Mouse (Mus musculus): ENCODE results near the gene Il20rb. TPM values are rescaled to one million over a fixed set of nuclear protein-coding genes. Genes with fewer than 3 reads are reported as not detected.

Gene Il20rb
- polyA plus RNA-seq, 1 experiment from 2014 or later, result 0.29 TPM

DNA sequence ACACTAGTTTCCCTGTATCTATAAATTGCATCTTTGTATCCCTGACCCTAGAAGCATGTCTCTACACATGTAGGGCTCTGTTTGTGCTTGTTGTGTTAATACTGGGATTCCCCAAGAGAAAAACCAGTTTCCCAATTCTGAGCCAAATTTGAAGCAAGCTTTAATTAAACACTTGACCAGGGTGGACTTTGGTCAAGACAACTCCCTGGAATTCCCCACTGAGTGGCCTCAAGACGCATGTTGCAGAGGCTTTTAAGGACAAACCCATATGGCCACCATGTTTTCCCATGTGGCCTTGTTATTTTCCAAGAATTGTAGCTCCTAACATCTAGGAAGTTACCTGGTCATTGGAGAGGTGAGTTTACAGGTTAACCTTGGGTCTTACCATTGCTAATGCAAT lies 12.5 kb downstream of the Il20rb start:
- WGBS, result 93% methylated on average over 1 of the region's 1 CpGs
- Histone ChIP-seq H3K27ac (no peak overlapping the region), H3K9me3 (ENCODE audit: control insufficient read depth, low read length) (peaks cover 14% of the 10 kb centered on the region; the same call in 1 of the 2 replicates), H3K4me1 (replicated peaks; ENCODE audit: control insufficient read depth, insufficient read depth, low read length) (0 out of 2 replicates have a peak, but pooled peaks cover 3% of the 10 kb centered on the region), H3K9ac (no peak overlapping the region), H3K36me3 (replicated peaks; ENCODE audit: control insufficient read depth, insufficient read depth) (no peaks in the 10 kb centered on the region), H3K4me3 (replicated peaks; ENCODE audit: low read length) (no peak overlapping the region), H3K4me2 (replicated peaks) (no peak overlapping the region), H3K27me3 (ENCODE audit: control insufficient read depth, insufficient read depth, low read length) (no peaks in the 10 kb centered on the region)
- DNase-seq (ENCODE audit: low spot score) (no peak), ATAC-seq (ENCODE audit: low FRiP score) (no peak)

DNA sequence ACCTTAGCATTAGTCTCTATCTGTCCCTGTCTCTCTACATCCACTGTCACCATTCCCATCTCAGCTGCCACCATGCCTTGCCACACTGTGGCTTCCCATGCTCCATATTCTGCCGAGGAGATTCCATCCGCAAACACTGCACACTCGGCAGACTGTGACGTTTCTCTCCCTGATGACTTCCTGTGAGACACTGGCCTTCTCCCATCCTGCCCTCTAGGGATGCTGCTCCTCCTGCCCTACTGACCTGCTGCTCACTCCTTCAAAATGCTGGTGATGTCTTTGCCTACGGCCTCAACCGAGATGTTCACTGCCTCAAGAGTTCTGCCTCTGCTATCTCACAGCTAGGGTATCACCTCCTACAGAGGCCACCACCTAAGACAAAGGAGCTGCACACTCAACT lies 13.2 kb downstream of the Il20rb start:
- Histone ChIP-seq H3K9ac (no peak overlapping the region), H3K4me3 (replicated peaks; ENCODE audit: low read length) (no peak overlapping the region), H3K9me3 (ENCODE audit: control insufficient read depth, low read length) (peaks cover 14% of the 10 kb centered on the region; the same call in 1 of the 2 replicates), H3K27me3 (ENCODE audit: control insufficient read depth, insufficient read depth, low read length) (no peaks in the 10 kb centered on the region), H3K27ac (no peak overlapping the region), H3K4me1 (replicated peaks; ENCODE audit: control insufficient read depth, insufficient read depth, low read length) (0 out of 2 replicates have a peak, but pooled peaks cover 3% of the 10 kb centered on the region), H3K4me2 (replicated peaks) (no peak overlapping the region), H3K36me3 (replicated peaks; ENCODE audit: control insufficient read depth, insufficient read depth) (no peaks in the 10 kb centered on the region)
- 86% methylated on average over 6 of the region's 6 CpGs for WGBS
- ATAC-seq (ENCODE audit: low FRiP score) (no peak), DNase-seq (ENCODE audit: low spot score) (no peak)

DNA sequence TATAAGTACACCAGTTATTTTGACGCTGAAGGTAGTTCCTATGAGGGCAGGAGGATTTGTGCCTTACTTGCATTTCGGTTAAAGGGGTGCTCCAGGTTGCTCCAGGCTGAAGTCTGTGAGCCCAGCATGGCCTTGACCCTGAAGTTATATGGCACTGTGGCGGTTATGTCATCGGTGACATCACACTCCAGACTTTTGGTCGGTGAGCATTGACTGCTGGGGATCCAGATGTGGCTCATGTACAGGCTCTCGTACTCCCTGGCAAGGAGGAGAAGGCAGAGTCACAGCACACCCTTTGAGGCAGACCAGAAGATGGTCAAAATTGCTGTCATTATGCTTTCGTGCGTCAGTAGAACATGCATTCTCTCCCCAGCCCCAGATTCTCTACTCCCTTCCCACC lies 13.7 kb downstream of the Il20rb start:
- Histone ChIP-seq H3K36me3 (replicated peaks; ENCODE audit: control insufficient read depth, insufficient read depth) (no peaks in the 10 kb centered on the region), H3K4me1 (replicated peaks; ENCODE audit: control insufficient read depth, insufficient read depth, low read length) (0 out of 2 replicates have a peak, but pooled peaks cover 3% of the 10 kb centered on the region), H3K27ac (no peak overlapping the region), H3K9me3 (ENCODE audit: control insufficient read depth, low read length) (peaks cover 14% of the 10 kb centered on the region; the same call in 1 of the 2 replicates), H3K4me3 (replicated peaks; ENCODE audit: low read length) (no peak overlapping the region), H3K27me3 (ENCODE audit: control insufficient read depth, insufficient read depth, low read length) (no peaks in the 10 kb centered on the region), H3K4me2 (replicated peaks) (no peak overlapping the region), H3K9ac (no peak overlapping the region)
- 96% methylated on average over 8 of the region's 8 CpGs for WGBS
- DNase-seq (ENCODE audit: low spot score) (no peak), ATAC-seq (ENCODE audit: low FRiP score) (no peak)

DNA sequence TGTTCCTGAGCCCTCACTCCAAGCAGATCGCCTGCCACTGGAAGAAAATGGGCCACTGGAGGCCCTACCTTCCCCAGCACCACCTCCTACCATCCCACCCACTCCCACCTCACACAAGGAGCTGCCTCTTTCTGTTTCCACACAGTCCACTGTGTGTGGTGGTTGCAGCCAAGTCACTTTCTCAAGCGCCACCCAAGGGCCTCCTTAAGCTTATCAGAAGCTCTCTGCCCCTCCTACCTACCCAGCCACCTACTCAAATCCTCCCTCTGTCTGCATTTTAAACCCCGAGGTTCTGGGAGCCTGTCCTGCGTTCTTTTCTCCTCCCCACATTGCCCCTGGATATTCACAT lies 15.0 kb downstream of the Il20rb start:
- WGBS, result 85% methylated on average over 4 of the region's 4 CpGs
- no peak overlapping the region for H3K4me2 ChIP-seq (replicated peaks)
- no peak for ATAC-seq (ENCODE audit: low FRiP score)

DNA sequence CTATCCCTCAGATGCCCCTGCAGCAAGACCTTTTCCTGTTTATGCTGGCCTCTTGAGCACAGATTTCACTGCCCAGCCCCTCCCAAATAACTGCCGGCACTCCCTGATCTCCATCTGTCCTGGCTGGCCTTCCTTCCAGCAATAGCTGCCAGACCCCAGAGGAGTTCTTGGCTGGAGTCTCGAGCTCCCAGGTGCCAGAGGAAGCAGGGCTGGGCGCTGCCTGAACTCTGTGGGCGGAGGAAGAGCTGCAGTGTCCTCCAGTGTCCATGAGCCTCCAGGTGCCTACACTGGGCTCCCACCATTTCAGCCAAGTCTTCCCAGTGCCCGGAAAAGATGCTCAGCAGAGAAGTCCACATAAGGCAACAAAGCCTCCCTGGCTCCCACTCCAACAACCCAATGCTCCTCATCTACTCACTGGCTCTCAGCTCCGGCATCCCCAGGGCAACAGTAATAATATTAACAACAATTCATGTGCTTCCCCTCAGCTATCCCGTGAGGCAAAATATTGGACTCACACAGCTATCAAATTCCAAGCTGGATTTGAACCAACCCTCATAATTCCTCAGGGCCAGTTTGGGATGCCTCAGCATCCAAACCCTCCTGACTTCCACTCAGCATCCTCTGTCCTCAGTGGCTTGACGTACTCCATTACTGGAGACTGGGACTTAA lies 15.5 kb downstream of the Il20rb start:
- Histone ChIP-seq H3K27ac (no peak overlapping the region), H3K36me3 (replicated peaks; ENCODE audit: control insufficient read depth, insufficient read depth) (no peaks in the 10 kb centered on the region), H3K4me2 (replicated peaks) (no peak overlapping the region), H3K4me3 (replicated peaks; ENCODE audit: low read length) (no peak overlapping the region), H3K9me3 (ENCODE audit: control insufficient read depth, low read length) (no peaks in the 10 kb centered on the region), H3K4me1 (replicated peaks; ENCODE audit: control insufficient read depth, insufficient read depth, low read length) (0 out of 2 replicates have a peak, but pooled peaks cover 3% of the 10 kb centered on the region), H3K9ac (no peak overlapping the region), H3K27me3 (ENCODE audit: control insufficient read depth, insufficient read depth, low read length) (no peaks in the 10 kb centered on the region)
- 63% methylated on average over 8 of the region's 8 CpGs for WGBS
- ATAC-seq (ENCODE audit: low FRiP score) (no peak), DNase-seq (ENCODE audit: low spot score) (peak; percentile 28)

More for the DNA sequence above, 15.0 kb downstream of the Il20rb start:
- H3K9me3 ChIP-seq (ENCODE audit: control insufficient read depth, low read length), result 0 out of 2 replicates have a peak, but pooled peaks cover 3% of the 10 kb centered on the region
- H3K36me3 ChIP-seq (replicated peaks; ENCODE audit: control insufficient read depth, insufficient read depth), result no peaks in the 10 kb centered on the region
- H3K27ac ChIP-seq, result no peak overlapping the region
- H3K4me1 ChIP-seq (replicated peaks; ENCODE audit: control insufficient read depth, insufficient read depth, low read length), result 0 out of 2 replicates have a peak, but pooled peaks cover 3% of the 10 kb centered on the region
- H3K4me3 ChIP-seq (replicated peaks; ENCODE audit: low read length), result no peak overlapping the region
- no peak for DNase-seq (ENCODE audit: low spot score)
- H3K27me3 ChIP-seq (ENCODE audit: control insufficient read depth, insufficient read depth, low read length), result no peaks in the 10 kb centered on the region
- H3K9ac ChIP-seq, result no peak overlapping the region

DNA sequence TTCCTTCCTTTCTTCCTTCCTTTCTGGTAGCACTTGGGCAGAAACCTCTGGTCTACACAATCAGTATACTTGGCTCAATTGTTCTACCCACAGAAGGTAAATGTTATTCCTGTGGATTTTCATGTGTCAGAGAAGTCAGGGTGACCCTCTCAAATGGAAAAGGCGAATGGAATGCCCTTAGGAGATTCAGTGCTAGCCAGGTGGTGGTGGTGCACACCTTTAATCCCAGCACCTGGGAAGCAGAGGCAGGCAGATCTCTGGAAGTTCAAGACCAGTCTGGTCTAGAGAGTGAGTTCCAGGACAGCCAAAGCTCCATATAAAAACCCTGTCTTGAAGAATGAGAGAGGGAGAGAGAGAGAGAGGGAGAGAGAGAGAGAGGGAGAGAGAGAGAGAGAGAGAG lies 16.4 kb downstream of the Il20rb start:
- WGBS, result 73% methylated on average over 1 of the region's 1 CpGs
- no peak for ATAC-seq (ENCODE audit: low FRiP score)

DNA sequence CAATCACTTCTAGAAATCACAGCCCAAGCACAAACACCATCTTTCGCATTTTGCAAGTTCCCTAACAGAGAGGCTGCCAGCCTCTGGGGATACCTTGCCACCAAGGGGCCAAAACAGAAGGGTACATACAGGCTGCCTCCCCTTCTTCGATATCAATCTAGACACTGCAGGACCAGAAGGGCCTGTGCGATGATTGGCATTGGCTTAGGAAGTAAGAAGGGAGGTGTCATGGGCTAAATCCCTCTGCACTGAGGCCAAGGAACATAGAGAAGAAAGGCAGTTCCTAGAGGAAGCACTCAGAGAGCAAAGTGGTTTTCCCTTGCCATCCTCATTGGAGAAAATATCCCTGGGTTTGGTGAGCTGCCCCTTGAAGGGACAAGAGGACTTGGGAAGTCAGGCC lies 16.9 kb downstream of the Il20rb start:
- 0 out of 2 replicates have a peak, but pooled peaks cover 3% of the 10 kb centered on the region for H3K4me1 ChIP-seq (replicated peaks; ENCODE audit: control insufficient read depth, insufficient read depth, low read length)
- H3K4me3 ChIP-seq (replicated peaks; ENCODE audit: low read length), result no peak overlapping the region
- DNase-seq (ENCODE audit: low spot score) (no peak), ATAC-seq (ENCODE audit: low FRiP score) (no peak)
- no peak overlapping the region for H3K4me2 ChIP-seq (replicated peaks)
- no peaks in the 10 kb centered on the region for H3K27me3 ChIP-seq (ENCODE audit: control insufficient read depth, insufficient read depth, low read length)
- 91% methylated on average over 3 of the region's 3 CpGs for WGBS
- H3K36me3 ChIP-seq (replicated peaks; ENCODE audit: control insufficient read depth, insufficient read depth), result no peaks in the 10 kb centered on the region
- H3K27ac ChIP-seq, result no peak overlapping the region
- no peak overlapping the region for H3K9ac ChIP-seq
- no peaks in the 10 kb centered on the region for H3K9me3 ChIP-seq (ENCODE audit: control insufficient read depth, low read length)

More for the DNA sequence above, 16.4 kb downstream of the Il20rb start:
- Histone ChIP-seq H3K4me3 (replicated peaks; ENCODE audit: low read length) (no peak overlapping the region), H3K9me3 (ENCODE audit: control insufficient read depth, low read length) (no peaks in the 10 kb centered on the region), H3K27me3 (ENCODE audit: control insufficient read depth, insufficient read depth, low read length) (no peaks in the 10 kb centered on the region), H3K36me3 (replicated peaks; ENCODE audit: control insufficient read depth, insufficient read depth) (no peaks in the 10 kb centered on the region), H3K27ac (no peak overlapping the region), H3K4me1 (replicated peaks; ENCODE audit: control insufficient read depth, insufficient read depth, low read length) (0 out of 2 replicates have a peak, but pooled peaks cover 3% of the 10 kb centered on the region), H3K4me2 (replicated peaks) (no peak overlapping the region), H3K9ac (no peak overlapping the region)
- no peak for DNase-seq (ENCODE audit: low spot score)

DNA sequence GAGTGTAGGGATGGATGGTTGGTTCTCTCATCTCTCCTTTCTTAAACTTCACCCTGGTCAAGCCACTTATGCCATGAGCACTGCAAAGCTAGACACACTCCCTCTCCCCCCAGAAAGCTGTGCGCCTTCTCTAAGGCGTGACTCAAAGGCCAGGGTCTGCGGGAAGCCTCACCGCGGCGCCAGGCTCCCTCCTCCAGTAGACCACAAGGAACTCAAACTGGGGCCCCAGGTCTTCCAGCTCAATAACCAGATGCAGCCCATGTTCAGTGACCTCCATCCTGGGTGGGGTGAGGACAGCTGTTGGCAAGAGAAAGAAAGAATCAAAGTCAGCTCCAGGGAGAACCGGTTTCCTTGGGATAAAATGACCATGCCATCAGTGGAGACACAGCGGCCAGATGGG lies 18.4 kb downstream of the Il20rb start:
- ATAC-seq (ENCODE audit: low FRiP score) (no peak), DNase-seq (ENCODE audit: low spot score) (no peak)
- Histone ChIP-seq H3K36me3 (replicated peaks; ENCODE audit: control insufficient read depth, insufficient read depth) (no peaks in the 10 kb centered on the region), H3K27ac (no peak overlapping the region), H3K9me3 (ENCODE audit: control insufficient read depth, low read length) (no peaks in the 10 kb centered on the region), H3K9ac (no peak overlapping the region), H3K4me1 (replicated peaks; ENCODE audit: control insufficient read depth, insufficient read depth, low read length) (0 out of 2 replicates have a peak, but pooled peaks cover 3% of the 10 kb centered on the region), H3K27me3 (ENCODE audit: control insufficient read depth, insufficient read depth, low read length) (no peaks in the 10 kb centered on the region), H3K4me3 (replicated peaks; ENCODE audit: low read length) (no peak overlapping the region), H3K4me2 (replicated peaks) (no peak overlapping the region)
- WGBS, result 95% methylated on average over 8 of the region's 8 CpGs

DNA sequence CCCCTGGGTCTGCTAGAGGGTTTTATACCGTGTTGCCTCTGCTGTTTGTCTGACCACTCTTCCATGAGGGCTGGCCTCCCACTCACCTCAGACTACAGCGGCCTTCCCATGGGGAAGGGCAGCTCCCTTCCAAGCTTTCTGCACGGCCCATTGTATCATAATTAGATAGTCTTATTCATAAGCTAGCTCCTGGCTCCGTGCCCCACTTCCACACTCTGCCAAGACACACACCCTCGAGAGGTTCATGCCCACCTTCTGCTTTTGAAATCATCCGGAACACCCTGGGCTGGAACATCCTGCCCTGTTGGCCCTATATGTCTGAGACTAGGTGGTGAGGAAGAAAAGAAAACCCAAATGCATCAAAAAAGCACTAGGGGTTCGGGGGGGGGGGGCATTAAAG lies 18.9 kb downstream of the Il20rb start:
- DNase-seq (ENCODE audit: low spot score) (no peak), ATAC-seq (ENCODE audit: low FRiP score) (no peak)
- H3K9ac ChIP-seq, result no peak overlapping the region
- H3K27ac ChIP-seq, result no peak overlapping the region
- H3K9me3 ChIP-seq (ENCODE audit: control insufficient read depth, low read length), result no peaks in the 10 kb centered on the region
- WGBS, result 59% methylated on average over 7 of the region's 7 CpGs
- no peak overlapping the region for H3K4me3 ChIP-seq (replicated peaks; ENCODE audit: low read length)
- H3K27me3 ChIP-seq (ENCODE audit: control insufficient read depth, insufficient read depth, low read length), result no peaks in the 10 kb centered on the region
- no peaks in the 10 kb centered on the region for H3K36me3 ChIP-seq (replicated peaks; ENCODE audit: control insufficient read depth, insufficient read depth)
- 0 out of 2 replicates have a peak, but pooled peaks cover 3% of the 10 kb centered on the region for H3K4me1 ChIP-seq (replicated peaks; ENCODE audit: control insufficient read depth, insufficient read depth, low read length)
- H3K4me2 ChIP-seq (replicated peaks), result no peak overlapping the region
